Mouse (Mus musculus) erythroblast, embryonic 14.5 days (primary cell): ENCODE data around the gene Plekhh1. TPM values are rescaled to one million over a fixed set of nuclear protein-coding genes. Genes with fewer than 3 reads are reported as not detected.
"Not testable (repeated sequence)": the region's sequence is repeated elsewhere in the genome, so short reads cannot be mapped to it uniquely, and the experiment has no call there.

Experiments used
- H3K27me3 ChIP-seq: 2 replicates; pipeline ENCODE4 v1.6.1; 2012; ENCODE audit warnings: inconsistent platforms; ENCODE audit not compliant: control insufficient read depth
- H3K36me3 ChIP-seq: 2 replicates; pipeline ENCODE4 v1.6.1; 2012; ENCODE audit warnings: mild to moderate bottlenecking, inconsistent platforms; ENCODE audit not compliant: control insufficient read depth
- H3K4me1 ChIP-seq: 2 replicates; pipeline ENCODE4 v1.6.1; 2012; ENCODE audit warnings: inconsistent platforms; ENCODE audit not compliant: control insufficient read depth
- H3K4me3 ChIP-seq: replicated peaks from 2 replicates; pipeline ENCODE3; 2012; ENCODE audit warnings: moderate library complexity, mild to moderate bottlenecking, inconsistent platforms
- H3K9me3 ChIP-seq: 2 replicates; pipeline ENCODE4 v1.6.1; 2012; ENCODE audit warnings: low read length, inconsistent platforms, mixed read lengths; ENCODE audit not compliant: control insufficient read depth
- GATA1 ChIP-seq: IDR thresholded peaks from 2 replicates; pipeline ENCODE4 v1.6.1; 2012; ENCODE audit warnings: low read length, inconsistent platforms, mixed read lengths
- TAL1 ChIP-seq: IDR thresholded peaks from 3 replicates; pipeline ENCODE4 v1.6.1; 2012; ENCODE audit warnings: low read length, inconsistent platforms, mixed read lengths
- polyA plus RNA-seq: library from polyadenylated mRNA; stranded (reverse); fragments of >175 nt; gene quantifications from 2 replicates; pipeline ENCODE4 v1.2.3, GENCODE M21; 2012

Gene Plekhh1
- polyA plus RNA-seq, 1 experiment, result not detected

DNA sequence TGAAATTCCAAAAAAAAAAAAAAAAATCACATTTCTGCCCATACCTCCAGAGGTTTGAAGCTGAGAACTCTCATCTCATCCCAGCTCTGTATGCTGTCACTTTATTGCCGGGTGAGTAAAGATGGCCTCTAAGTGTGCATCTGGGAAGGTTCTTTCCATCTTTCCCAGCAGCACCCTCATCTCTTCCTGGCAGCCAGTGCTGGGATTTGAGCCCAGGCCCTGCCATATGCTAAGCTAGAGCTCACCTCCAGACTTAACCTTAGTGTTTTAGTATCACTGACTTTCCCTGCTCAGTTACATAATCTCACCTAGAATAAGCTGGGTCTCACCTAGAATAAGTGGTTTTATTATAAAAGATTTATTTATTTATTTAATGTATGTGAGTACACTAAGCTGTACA, 7.1 kb upstream of the Plekhh1 start:
- no peaks in the 10 kb centered on the region for H3K9me3 ChIP-seq
- H3K4me3 ChIP-seq, result no peak overlapping the region
- peaks cover 3% of the 10 kb centered on the region for H3K4me1 ChIP-seq
- TF ChIP-seq TAL1 (no peak), GATA1 (no peak)
- H3K36me3 ChIP-seq, result no peaks in the 10 kb centered on the region
- peaks cover 3% of the 10 kb centered on the region for H3K27me3 ChIP-seq

DNA sequence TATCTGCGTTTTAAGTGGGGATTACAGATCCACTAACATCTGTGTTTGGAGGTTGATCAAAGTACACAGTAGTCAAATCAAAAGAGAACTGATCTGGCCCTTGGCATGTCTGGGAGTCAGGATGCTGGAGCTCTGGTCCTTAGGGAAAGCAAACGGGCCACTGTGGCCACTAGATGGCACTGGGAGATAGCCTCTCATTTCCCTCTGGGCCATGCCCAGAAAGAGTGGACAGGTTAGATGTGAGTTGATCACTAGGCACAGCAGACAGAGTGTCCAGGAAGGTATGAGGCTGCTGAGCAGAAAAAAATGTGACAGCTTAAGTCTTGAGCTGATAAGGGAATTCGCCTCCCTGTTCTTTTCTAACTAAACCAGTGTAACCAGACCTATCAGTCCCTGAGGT, 6.1 kb upstream of the Plekhh1 start:
- no peak overlapping the region for H3K4me3 ChIP-seq
- H3K36me3 ChIP-seq, result no peaks in the 10 kb centered on the region
- H3K4me1 ChIP-seq, result peaks cover 1% of the 10 kb centered on the region
- peaks cover 10% of the 10 kb centered on the region for H3K27me3 ChIP-seq
- no peaks in the 10 kb centered on the region for H3K9me3 ChIP-seq
- TF ChIP-seq TAL1 (no peak), GATA1 (no peak)

DNA sequence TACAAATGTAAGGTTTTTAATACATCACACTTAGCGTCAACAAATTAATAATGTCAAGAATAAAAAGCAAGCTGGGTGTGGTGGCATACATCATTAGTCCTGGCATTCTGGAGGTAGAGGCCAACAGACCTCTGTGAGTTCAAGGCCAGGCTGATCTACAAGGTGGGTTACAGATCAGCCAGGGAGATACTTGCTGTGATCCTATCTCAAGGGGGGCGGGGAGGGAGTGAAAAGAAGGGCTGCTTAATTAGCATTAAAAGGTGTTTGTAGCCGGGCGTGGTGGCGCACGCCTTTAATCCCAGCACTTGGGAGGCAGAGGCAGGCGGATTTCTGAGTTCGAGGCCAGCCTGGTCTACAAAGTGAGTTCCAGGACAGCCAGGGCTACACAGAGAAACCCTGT, 1.4 kb upstream of the Plekhh1 start:
- not testable (repeated sequence) for H3K4me1 ChIP-seq, H3K36me3 ChIP-seq, H3K4me3 ChIP-seq, H3K9me3 ChIP-seq
- H3K27me3 ChIP-seq, result peaks cover 46% of the 10 kb centered on the region

DNA sequence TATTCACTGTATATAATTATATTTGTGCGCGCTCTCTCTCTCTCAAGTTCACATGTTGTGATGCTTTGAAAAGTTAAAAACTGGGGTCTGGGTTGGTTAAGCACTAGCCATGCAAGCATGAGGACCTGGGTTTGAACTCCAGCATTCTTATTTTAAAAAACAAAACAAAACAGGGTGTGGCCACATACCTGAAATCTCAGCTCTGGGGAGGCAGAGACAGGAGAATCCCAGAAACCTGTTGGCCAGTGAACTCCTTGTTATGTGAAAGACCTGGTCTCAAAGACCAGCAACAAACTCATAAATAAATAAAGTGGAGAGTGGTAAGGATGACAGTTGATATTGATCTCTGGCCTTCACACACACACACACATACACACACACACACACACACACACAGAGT, 5.4 kb downstream of the Plekhh1 start:
- H3K36me3 ChIP-seq, result no peaks in the 10 kb centered on the region
- H3K4me3 ChIP-seq, result no peak overlapping the region
- no peaks in the 10 kb centered on the region; the same call in 1 of the 2 replicates for H3K9me3 ChIP-seq
- H3K27me3 ChIP-seq, result peaks cover 26% of the 10 kb centered on the region
- peaks cover 2% of the 10 kb centered on the region; the same call in 1 of the 2 replicates for H3K4me1 ChIP-seq
- TF ChIP-seq TAL1 (no peak), GATA1 (no peak)

DNA sequence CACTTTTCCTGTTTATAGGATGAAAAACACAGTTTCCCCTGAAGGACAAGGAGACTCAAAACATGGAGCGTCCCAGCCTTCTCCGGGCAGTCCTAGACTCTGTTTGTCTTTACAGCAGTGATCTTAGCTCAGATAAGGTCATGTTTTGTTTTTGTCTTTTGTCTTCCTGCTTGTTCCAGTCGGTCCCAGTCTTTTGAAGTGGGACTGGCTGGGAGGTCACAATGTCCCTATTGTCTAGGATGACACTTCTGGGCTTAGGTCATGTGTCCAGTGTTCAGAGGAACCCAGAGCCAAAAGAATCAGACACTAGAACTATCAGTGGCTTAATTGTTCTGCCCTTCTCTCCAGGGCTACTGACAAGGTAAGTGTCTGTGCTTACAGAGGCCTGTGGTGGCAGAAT, 6.4 kb downstream of the Plekhh1 start:
- no peaks in the 10 kb centered on the region for H3K4me1 ChIP-seq
- no peak for TF ChIP-seq TAL1
- no peak for TF ChIP-seq GATA1
- H3K27me3 ChIP-seq, result peaks cover 16% of the 10 kb centered on the region

DNA sequence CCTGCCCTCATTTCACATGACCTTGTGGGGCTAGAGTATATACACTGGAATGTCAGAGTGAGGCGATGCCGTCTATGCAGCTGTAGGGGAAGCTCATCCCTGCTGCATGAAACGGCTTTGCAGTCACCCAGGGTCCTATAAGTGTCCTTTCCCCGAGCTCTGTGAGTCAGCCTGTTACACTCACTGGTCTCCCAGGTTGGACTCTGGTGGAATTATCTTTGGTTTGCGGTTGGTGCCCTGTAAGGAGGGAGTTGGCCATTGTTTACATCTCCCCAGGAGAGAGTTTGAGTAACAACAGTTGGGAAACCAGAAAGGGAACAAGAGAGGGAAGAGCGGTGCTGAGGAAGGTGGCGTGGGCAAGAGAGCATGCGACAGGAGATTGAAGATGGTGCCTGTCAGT, 10.7 kb downstream of the Plekhh1 start:
- peaks cover 4% of the 10 kb centered on the region; the same call in 1 of the 2 replicates for H3K4me1 ChIP-seq

More for the DNA sequence above, 6.4 kb downstream of the Plekhh1 start:
- Histone ChIP-seq H3K9me3 (no peaks in the 10 kb centered on the region), H3K4me3 (no peak overlapping the region), H3K36me3 (no peaks in the 10 kb centered on the region)

DNA sequence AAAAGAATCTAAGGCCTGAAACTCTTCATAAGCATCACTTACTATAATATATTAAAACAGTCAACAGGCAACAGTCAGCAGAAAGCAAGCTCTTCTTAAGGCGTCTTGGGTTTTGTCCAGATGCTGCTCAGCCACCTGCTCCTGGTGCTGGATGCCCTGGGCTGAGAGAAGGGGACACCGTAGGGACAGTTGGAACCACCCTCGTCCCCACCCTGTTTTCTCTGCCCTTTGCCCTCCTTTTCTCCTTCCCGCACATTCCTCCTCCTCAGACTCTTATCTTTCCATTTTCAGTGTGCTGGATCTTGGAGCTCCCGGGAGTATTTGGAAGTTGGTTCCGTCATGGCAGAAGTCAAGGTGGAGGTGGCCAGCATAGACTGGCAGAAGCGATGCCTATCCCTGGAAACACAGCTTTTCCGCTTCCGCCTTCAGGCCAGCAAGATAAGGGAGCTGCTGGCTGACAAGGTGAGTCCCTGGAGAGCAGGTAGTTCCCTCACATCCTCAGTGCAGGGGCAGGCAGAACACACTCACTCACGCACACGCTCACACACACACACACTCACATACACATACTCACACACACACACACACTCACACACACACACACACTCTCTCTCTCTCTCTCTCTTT, 11.4 kb downstream of the Plekhh1 start:
- TF ChIP-seq TAL1, result no peak
- no peaks in the 10 kb centered on the region for H3K36me3 ChIP-seq
- no peak overlapping the region for H3K4me3 ChIP-seq
- H3K9me3 ChIP-seq, result no peaks in the 10 kb centered on the region
- no peaks in the 10 kb centered on the region for H3K27me3 ChIP-seq
- peaks cover 4% of the 10 kb centered on the region; the same call in 1 of the 2 replicates for H3K4me1 ChIP-seq

More for the DNA sequence above, 10.7 kb downstream of the Plekhh1 start:
- Histone ChIP-seq H3K4me3 (no peak overlapping the region), H3K9me3 (no peaks in the 10 kb centered on the region), H3K27me3 (no peaks in the 10 kb centered on the region), H3K36me3 (no peaks in the 10 kb centered on the region)
- TF ChIP-seq GATA1 (no peak), TAL1 (no peak)

DNA sequence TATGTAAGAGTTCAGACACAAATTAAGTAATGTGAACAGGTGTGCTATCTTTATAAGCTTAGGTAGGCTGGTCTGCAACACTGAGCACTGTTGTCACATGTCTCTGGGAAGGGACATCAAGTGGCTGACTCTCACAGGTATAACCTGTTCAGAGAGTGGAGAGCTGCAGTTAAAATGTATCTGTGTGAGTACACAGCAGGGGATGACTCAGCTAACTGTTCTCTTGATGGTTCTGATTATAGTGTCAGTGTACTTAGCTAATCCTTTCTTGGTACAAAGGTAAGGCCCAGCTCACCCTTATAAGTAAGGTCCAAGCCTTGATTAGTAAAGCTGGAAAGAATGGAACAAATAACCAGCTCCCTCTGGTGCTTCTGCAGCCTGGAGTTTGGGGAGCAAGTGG, 12.5 kb downstream of the Plekhh1 start:
- Histone ChIP-seq H3K4me1 (peaks cover 4% of the 10 kb centered on the region; the same call in 1 of the 2 replicates), H3K9me3 (no peaks in the 10 kb centered on the region), H3K4me3 (no peak overlapping the region), H3K36me3 (no peaks in the 10 kb centered on the region), H3K27me3 (no peaks in the 10 kb centered on the region)
- no peak for TF ChIP-seq TAL1
- no peak for TF ChIP-seq GATA1

DNA sequence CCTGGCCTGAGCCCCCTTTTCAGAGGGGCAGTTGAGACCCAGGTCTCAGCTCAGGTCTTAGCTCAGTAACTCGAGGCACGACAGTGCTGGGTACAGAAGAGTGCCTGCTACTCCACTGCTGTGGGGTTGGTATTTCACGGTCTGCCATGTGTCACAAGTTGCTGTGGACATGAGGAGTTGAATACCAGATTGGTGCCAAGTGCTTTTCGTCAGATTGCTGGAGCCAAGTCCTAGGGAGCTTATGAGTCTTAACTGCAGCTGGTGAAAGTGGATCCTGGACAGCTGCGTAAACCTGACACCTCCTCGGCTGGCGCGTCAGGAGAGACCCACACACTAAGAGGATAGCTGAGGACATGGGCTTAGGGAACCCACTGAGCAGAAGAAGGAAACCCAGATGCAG, 15.7 kb downstream of the Plekhh1 start:
- no peak for TF ChIP-seq GATA1
- no peak for TF ChIP-seq TAL1
- H3K36me3 ChIP-seq, result no peaks in the 10 kb centered on the region
- no peak overlapping the region for H3K4me3 ChIP-seq
- no peaks in the 10 kb centered on the region for H3K9me3 ChIP-seq
- H3K27me3 ChIP-seq, result no peaks in the 10 kb centered on the region
- H3K4me1 ChIP-seq, result peaks cover 4% of the 10 kb centered on the region; the same call in 1 of the 2 replicates

DNA sequence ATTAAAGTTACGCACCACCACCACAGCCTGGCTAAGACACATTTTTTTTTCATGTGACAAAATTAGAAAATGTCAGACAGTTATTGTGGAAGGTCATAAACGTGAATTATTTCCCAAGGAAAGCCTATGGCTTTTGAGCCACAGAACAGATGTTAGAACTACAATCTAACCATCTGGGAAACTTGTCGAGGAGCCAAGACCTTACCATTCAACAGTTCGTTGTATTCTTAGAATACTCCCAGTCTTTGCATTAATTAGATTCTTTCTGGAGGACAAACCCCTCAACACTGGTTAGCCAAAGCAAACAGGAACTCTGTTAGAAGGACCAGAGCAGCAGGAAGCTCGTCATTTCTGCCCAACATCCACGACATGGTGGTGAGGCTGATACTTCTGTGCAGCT, 17.2 kb downstream of the Plekhh1 start:
- Histone ChIP-seq H3K4me1 (peaks cover 4% of the 10 kb centered on the region; the same call in 1 of the 2 replicates), H3K4me3 (no peak overlapping the region), H3K36me3 (no peaks in the 10 kb centered on the region), H3K27me3 (no peaks in the 10 kb centered on the region), H3K9me3 (no peaks in the 10 kb centered on the region)
- no peak for TF ChIP-seq TAL1
- TF ChIP-seq GATA1, result no peak
